30 mouse cellular contexts compared by ENCODE assay signal in genomic region chr6:137105285-137105684, GRCm38 (mm10).
A peak's percentile ranks its signal among the peaks of the same experiment; 100 is the strongest.
DNase-seq lines count a peak whose midpoint lies in the region; ATAC-seq and TF ChIP-seq lines count a peak whose summit lies in the region.
"Had no signal": no experiment of that assay in that cellular context is flagged by ENCODE, and none has a peak within 500 bp of the region (broad histone marks: within the 10 kb centered on the region; RNA-seq: fewer than 3 reads in every experiment).

No protein-coding gene starts in this region.

- TF ChIP-seq CTCF in kidney, postnatal 0 days (IDR thresholded peaks at IDR 0.05; ENCODE audit: low read depth): no peak
- no peak for TF ChIP-seq CTCF in lung, embryonic 14.5 days (IDR thresholded peaks at IDR 0.05; ENCODE audit: low read depth)

- 70% methylated on average over 4 of the region's 4 CpGs for WGBS in kidney, postnatal 0 days
- 39% methylated on average over 4 of the region's 4 CpGs for WGBS in lung, embryonic 14.5 days

- no peak overlapping the region for H3K4me2 ChIP-seq in kidney, postnatal 0 days (ENCODE audit: low read length)
- no peak overlapping the region for H3K4me2 ChIP-seq in lung, embryonic 14.5 days
- H3K4me2 ChIP-seq: embryonic facial prominence, embryonic 12.5 days; forebrain, embryonic 15.5 days; heart, embryonic 12.5 days; hindbrain, embryonic 14.5 days; limb, embryonic 13.5 days; midbrain, embryonic 15.5 days; neural tube, embryonic 15.5 days had no signal

- DNase-seq in kidney, postnatal 0 days (ENCODE audit: low spot score): no peak
- no peak for DNase-seq in kidney, postnatal 25 days
- peak; percentile 76 for DNase-seq in lung, embryonic 14.5 days
- DNase-seq in lung, postnatal 14 days: no peak
- DNase-seq in lung, postnatal 10 days: peak; percentile 35
- peak; percentile 40 for DNase-seq in lung, postnatal 36 days
- no peak for DNase-seq in thymus, postnatal 36 days
- DNase-seq: adrenal gland, postnatal 25 days; B cell, adult 2 months; cerebellum, adult 11-12 months; cerebellum, adult 9-11 months; embryo, embryonic 11 days; gastrocnemius, postnatal 25 days; heart, adult 18-20 months; heart, postnatal 4 days; kidney, adult 18-20 months; layer of hippocampus, adult 9-11 months; spleen, adult 18-20 months; thymus, adult 2 months; thymus, postnatal 4 days had no signal

- H3K27ac ChIP-seq in kidney, postnatal 0 days: 0 out of 2 replicates have a peak overlapping the region, but pooled peaks have one; percentile 19
- H3K27ac ChIP-seq in lung, embryonic 14.5 days (ENCODE audit: low read depth): peak overlapping the region; percentile 72; the same call in 1 of the 2 replicates
- H3K27ac ChIP-seq: embryonic facial prominence, embryonic 12.5 days; forebrain, embryonic 10.5 days; forebrain, embryonic 15.5 days; hindbrain, embryonic 14.5 days; limb, embryonic 13.5 days; liver, embryonic 14.5 days; midbrain, embryonic 10.5 days; midbrain, embryonic 15.5 days; neural tube, embryonic 15.5 days had no signal

- H3K9me3 ChIP-seq in kidney, postnatal 0 days (replicated peaks; ENCODE audit: low read length): no peaks in the 10 kb centered on the region
- no peaks in the 10 kb centered on the region for H3K9me3 ChIP-seq in lung, embryonic 14.5 days (ENCODE audit: low read depth, low read length)
- H3K9me3 ChIP-seq: embryonic facial prominence, embryonic 12.5 days; forebrain, embryonic 10.5 days; forebrain, embryonic 15.5 days; heart, embryonic 12.5 days; limb, embryonic 13.5 days; midbrain, embryonic 10.5 days; midbrain, embryonic 15.5 days; neural tube, embryonic 15.5 days had no signal

- H3K27me3 ChIP-seq in kidney, postnatal 0 days (ENCODE audit: insufficient read depth, low read length): no peaks in the 10 kb centered on the region
- no peaks in the 10 kb centered on the region for H3K27me3 ChIP-seq in lung, embryonic 14.5 days (ENCODE audit: insufficient read depth, low read length)
- H3K27me3 ChIP-seq: embryonic facial prominence, embryonic 12.5 days; forebrain, embryonic 15.5 days; heart, embryonic 12.5 days; limb, embryonic 13.5 days; midbrain, embryonic 15.5 days; neural tube, embryonic 15.5 days had no signal

- no peak overlapping the region for H3K4me3 ChIP-seq in kidney, postnatal 0 days (replicated peaks; ENCODE audit: low read depth, low read length)
- no peak overlapping the region for H3K4me3 ChIP-seq in lung, embryonic 14.5 days (ENCODE audit: low read depth, low read length)
- H3K4me3 ChIP-seq: embryonic facial prominence, embryonic 12.5 days; forebrain, embryonic 10.5 days; forebrain, embryonic 15.5 days; heart, embryonic 12.5 days; limb, embryonic 13.5 days; midbrain, embryonic 10.5 days; midbrain, embryonic 15.5 days; neural tube, embryonic 15.5 days had no signal

- ATAC-seq in kidney, postnatal 0 days (replicated peaks; ENCODE audit: low FRiP score, low read depth): no peak
- peak; percentile 48; the same call in 1 of the 2 replicates for ATAC-seq in lung, embryonic 14.5 days (ENCODE audit: insufficient read depth)
- ATAC-seq: forebrain, embryonic 15.5 days; midbrain, embryonic 15.5 days had no signal

- no peaks in the 10 kb centered on the region for H3K36me3 ChIP-seq in kidney, postnatal 0 days (ENCODE audit: insufficient read depth, low read length)
- no peaks in the 10 kb centered on the region for H3K36me3 ChIP-seq in lung, embryonic 14.5 days (ENCODE audit: insufficient read depth)
- H3K36me3 ChIP-seq: embryonic facial prominence, embryonic 12.5 days; forebrain, embryonic 10.5 days; forebrain, embryonic 15.5 days; heart, embryonic 12.5 days; limb, embryonic 13.5 days; midbrain, embryonic 10.5 days; midbrain, embryonic 15.5 days; neural tube, embryonic 15.5 days had no signal

- H3K9ac ChIP-seq in kidney, postnatal 0 days (ENCODE audit: low read depth, low read length): no peak overlapping the region
- H3K9ac ChIP-seq in lung, embryonic 14.5 days: no peak overlapping the region
- H3K9ac ChIP-seq: embryonic facial prominence, embryonic 12.5 days; forebrain, embryonic 15.5 days; heart, embryonic 12.5 days; hindbrain, embryonic 14.5 days; limb, embryonic 13.5 days; liver, embryonic 14.5 days; midbrain, embryonic 15.5 days; neural tube, embryonic 15.5 days had no signal

- no peaks in the 10 kb centered on the region for H3K4me1 ChIP-seq in kidney, postnatal 0 days (replicated peaks; ENCODE audit: insufficient read depth, low read length)
- peaks cover 22% of the 10 kb centered on the region for H3K4me1 ChIP-seq in lung, embryonic 14.5 days (ENCODE audit: insufficient read depth)
- H3K4me1 ChIP-seq: embryonic facial prominence, embryonic 12.5 days; midbrain, embryonic 15.5 days; neural tube, embryonic 15.5 days had no signal

Comparison
In these comparisons a context has a peak if more than half of its experiments do, and no peak if none do; other contexts are left out.
1. DNase-seq: peak in lung, embryonic 14.5 days (single experiment), lung, postnatal 10 days (single experiment) and lung, postnatal 36 days (single experiment); none in kidney, postnatal 0 days (single experiment), kidney, postnatal 25 days (0 of 2), lung, postnatal 14 days (single experiment) and thymus, postnatal 36 days (0 of 2).